8 mouse cellular contexts compared by ENCODE assay signal in genomic region chrX:133898014-133898542, GRCm38 (mm10). TPM values are rescaled to one million over a fixed set of nuclear protein-coding genes. Genes with fewer than 3 reads are reported as not detected.
DNase-seq lines count a peak whose midpoint lies in the region; ATAC-seq and TF ChIP-seq lines count a peak whose summit lies in the region.

Gene Tspan6 (minus strand): TSS chrX:133898429.

- no peaks in the 10 kb centered on the region for H3K9me3 ChIP-seq in hindbrain, embryonic 12.5 days (replicated peaks)
- no peaks in the 10 kb centered on the region for H3K9me3 ChIP-seq in lung, postnatal 0 days (ENCODE audit: low read length)

- no peak for TF ChIP-seq EP300 in lung, postnatal 0 days (IDR thresholded peaks at IDR 0.05)

- peak; percentile 56 for TF ChIP-seq CTCF in lung, postnatal 0 days (IDR thresholded peaks at IDR 0.05)

- no peaks in the 10 kb centered on the region for H3K27me3 ChIP-seq in hindbrain, embryonic 12.5 days
- no peaks in the 10 kb centered on the region for H3K27me3 ChIP-seq in lung, postnatal 0 days (replicated peaks; ENCODE audit: insufficient read depth, low read length)

- peak within 1 kb of the TSS; percentile 51 for H3K4me3 ChIP-seq in hindbrain, embryonic 12.5 days
- peak within 1 kb of the TSS; percentile 49 for H3K4me3 ChIP-seq in lung, postnatal 0 days (ENCODE audit: low read depth, low read length)

- H3K36me3 ChIP-seq in hindbrain, embryonic 12.5 days: peaks cover 8% of the 10 kb centered on the region; the same call in 1 of the 2 replicates
- no peaks in the 10 kb centered on the region for H3K36me3 ChIP-seq in lung, postnatal 0 days (ENCODE audit: insufficient read depth, low read length)

- H3K4me1 ChIP-seq in hindbrain, embryonic 12.5 days: no peaks in the 10 kb centered on the region
- no peaks in the 10 kb centered on the region for H3K4me1 ChIP-seq in lung, postnatal 0 days (ENCODE audit: insufficient read depth, low read depth, low read length)

- peak within 1 kb of the TSS; percentile 50 for H3K4me2 ChIP-seq in hindbrain, embryonic 12.5 days (replicated peaks)
- peak within 1 kb of the TSS; percentile 62 for H3K4me2 ChIP-seq in lung, postnatal 0 days (replicated peaks; ENCODE audit: low read depth, low read length)

- ATAC-seq in hindbrain, embryonic 12.5 days (ENCODE audit: low FRiP score): peak; percentile 96
- ATAC-seq in lung, postnatal 0 days: peak; percentile 86

- peak within 1 kb of the TSS; percentile 60; the same call in 1 of the 2 replicates for H3K27ac ChIP-seq in hindbrain, embryonic 12.5 days
- H3K27ac ChIP-seq in lung, postnatal 0 days (ENCODE audit: low read length): no peak within 1 kb of the TSS

- 21% methylated on average over 32 of the region's 33 CpGs for WGBS in hindbrain, embryonic 12.5 days
- 12% methylated on average over 31 of the region's 33 CpGs for WGBS in lung, postnatal 0 days

- H3K9ac ChIP-seq in hindbrain, embryonic 12.5 days: peak within 1 kb of the TSS; percentile 77
- H3K9ac ChIP-seq in lung, postnatal 0 days (replicated peaks; ENCODE audit: low read depth): peak within 1 kb of the TSS; percentile 32; the same call in 1 of the 2 replicates

- peak; percentile 54 for DNase-seq in Muller cell, postnatal 12 days (ENCODE audit: inconsistent ontology term)
- peak; percentile 70 for DNase-seq in cerebellum, adult 9-11 months
- DNase-seq in frontal cortex, postnatal 14 days (ENCODE audit: low spot score in 2 of 2): peak; percentile 60 to 70
- DNase-seq in layer of hippocampus, postnatal 10 days (ENCODE audit: low spot score in 2 of 2): peak; percentile 84 to 88
- DNase-seq in lung, postnatal 0 days (ENCODE audit: low spot score): peak; percentile 85
- DNase-seq in retina, adult 2 months (ENCODE audit: low read depth, low spot score): peak; percentile 15
- DNase-seq in thymus, postnatal 25 days: peak; percentile 87

RNA-seq across cellular contexts. Expression of gene Tspan6, which starts in this region (rescaled TPM):
- 202 and 204 TPM in 2 replicates for polyA plus RNA-seq in hindbrain, embryonic 12.5 days (2016; fragmentation: Nextera tagmentation; extraction: Ambion mirVana)
- total RNA-seq in layer of hippocampus, postnatal 10 days (2021): 10 to 100 TPM; 52.5 to 57.0 TPM
- 64.2 and 67.7 TPM in 2 replicates for polyA plus RNA-seq in lung, postnatal 0 days (2015; fragmentation: Nextera tagmentation; extraction: Ambion mirVana)

Comparison
In these comparisons a context has a peak if more than half of its experiments do, and no peak if none do; other contexts are left out.
1. DNase-seq: peak in every context shown above with its lines; median percentile 87 in thymus, postnatal 25 days; 86 in layer of hippocampus, postnatal 10 days; 85 in lung, postnatal 0 days; 70 in cerebellum, adult 9-11 months; 65 in frontal cortex, postnatal 14 days; 54 in Muller cell, postnatal 12 days; 15 in retina, adult 2 months.